Mouse (Mus musculus): ENCODE results near the gene Gm12258. TPM values are rescaled to one million over a fixed set of nuclear protein-coding genes. Genes with fewer than 3 reads are reported as not detected.

The Gm12258 gene
- 2.1 TPM for polyA plus RNA-seq (2014; fragmentation: Illumina TruSeq; extraction: RNeasy Lipid Tissue Mini Kit (QIAGEN cat#74804); ENCODE audit: low read depth, low replicate concordance)

GRCm38 (mm10) chr11:58846919-58847461 lies at the start of gene Gm12258:
TSS of gene Gm12258 (plus strand) at chr11:58847158.

DNA sequence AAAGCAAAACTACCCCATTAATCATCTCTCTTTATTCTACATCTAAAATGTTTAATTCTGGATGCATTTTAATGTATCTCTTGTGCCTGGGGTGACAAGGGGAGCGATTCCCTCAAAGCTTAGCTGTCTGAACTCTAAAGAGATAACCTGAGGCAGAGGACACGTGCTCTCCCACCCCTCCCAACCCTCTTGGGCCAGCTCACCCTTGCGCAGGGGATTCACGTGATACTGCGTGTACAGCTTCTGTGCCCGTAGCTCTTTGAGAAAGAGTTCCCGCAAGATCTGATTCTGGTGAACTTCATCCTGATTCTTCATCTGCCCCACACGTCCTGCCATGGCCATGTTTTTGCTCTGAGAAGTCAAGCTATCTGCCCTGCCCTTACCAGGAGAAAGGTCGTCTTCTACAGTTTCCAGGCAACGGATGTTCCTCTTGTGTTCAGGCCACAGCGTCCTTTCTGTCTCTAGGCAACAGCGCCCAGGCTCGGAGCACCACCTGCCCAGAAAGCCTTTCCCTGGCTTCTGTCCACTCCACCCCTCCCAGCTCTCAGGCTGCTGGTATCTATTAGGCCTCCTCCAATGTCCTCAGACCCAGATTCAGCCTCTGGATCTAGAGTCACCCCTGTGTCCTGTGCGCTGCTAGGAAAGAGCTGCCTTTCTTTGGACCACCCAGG lies 45.3 kb upstream of the Gm12258 start, which contains the start of gene Fam183b:
Fam183b (minus strand) TSS at position 403 of the 671 bp plus-strand sequence.

DNA sequence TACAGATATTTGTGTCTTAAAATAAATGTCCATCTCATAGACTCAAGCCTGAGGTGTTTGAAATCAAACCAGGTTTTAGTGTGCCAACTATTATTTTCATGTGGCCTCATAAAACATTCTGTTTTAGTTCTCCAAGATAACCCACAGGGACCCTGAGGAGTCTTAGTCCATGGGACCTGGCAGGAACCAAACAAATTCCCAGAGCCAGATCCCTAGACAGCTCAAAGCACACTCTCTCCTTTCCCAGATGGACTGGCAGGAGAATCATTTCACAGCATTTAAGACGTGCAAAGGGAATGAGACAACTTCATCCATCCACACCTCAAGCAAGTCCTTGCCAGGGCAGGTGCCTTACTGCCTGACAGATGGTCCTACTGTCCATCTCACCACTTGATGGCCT lies 32.3 kb upstream of the Gm12258 start, which contains the start of gene Olfr313:
Olfr313 (plus strand) TSS at position 301 of the 400 bp plus-strand sequence.

DNA sequence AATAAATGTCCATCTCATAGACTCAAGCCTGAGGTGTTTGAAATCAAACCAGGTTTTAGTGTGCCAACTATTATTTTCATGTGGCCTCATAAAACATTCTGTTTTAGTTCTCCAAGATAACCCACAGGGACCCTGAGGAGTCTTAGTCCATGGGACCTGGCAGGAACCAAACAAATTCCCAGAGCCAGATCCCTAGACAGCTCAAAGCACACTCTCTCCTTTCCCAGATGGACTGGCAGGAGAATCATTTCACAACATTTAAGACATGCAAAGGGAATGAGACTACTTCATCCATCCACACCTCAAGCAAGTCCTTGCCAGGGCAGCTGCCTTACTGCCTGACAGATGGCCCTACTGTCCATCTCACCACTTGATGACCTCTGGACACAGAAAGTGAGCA lies 18.0 kb upstream of the Gm12258 start, which contains the start of gene Olfr312:
Olfr312 (plus strand) TSS at position 301 of the 400 bp plus-strand sequence.

GRCm38 (mm10) chr11:58838951-58839350 lies 8.0 kb upstream of the Gm12258 start, which contains the start of gene Olfr311:
TSS of gene Olfr311 (plus strand) at chr11:58839251.

GRCm38 (mm10) chr11:58867039-58867953 lies 20.3 kb downstream of the Gm12258 start, which contains the start of gene 2810021J22Rik:
TSS of gene 2810021J22Rik (plus strand) at chr11:58867216.

GRCm38 (mm10) chr11:58903511-58904409 lies 56.8 kb downstream of the Gm12258 start, which contains the start of gene Zfp39:
TSS of gene Zfp39 (minus strand) at chr11:58904225.

Other genes starting within 250 kb of the Gm12258 start
- not detected for gene 2210407C18Rik, start 231.1 kb upstream of the Gm12258 start, polyA plus RNA-seq (2014; fragmentation: Illumina TruSeq; extraction: RNeasy Lipid Tissue Mini Kit (QIAGEN cat#74804); ENCODE audit: low read depth, low replicate concordance)
- gene Olfr323, start 216.7 kb upstream of the Gm12258 start, polyA plus RNA-seq (2014; fragmentation: Illumina TruSeq; extraction: RNeasy Lipid Tissue Mini Kit (QIAGEN cat#74804); ENCODE audit: low read depth, low replicate concordance), result not detected
- not detected for gene Trim58, start 206.7 kb upstream of the Gm12258 start, polyA plus RNA-seq (2014; fragmentation: Illumina TruSeq; extraction: RNeasy Lipid Tissue Mini Kit (QIAGEN cat#74804); ENCODE audit: low read depth, low replicate concordance)
- not detected for gene Olfr322, start 188.4 kb upstream of the Gm12258 start, polyA plus RNA-seq (2014; fragmentation: Illumina TruSeq; extraction: RNeasy Lipid Tissue Mini Kit (QIAGEN cat#74804); ENCODE audit: low read depth, low replicate concordance)
- gene Olfr320, start 166.1 kb upstream of the Gm12258 start, polyA plus RNA-seq (2014; fragmentation: Illumina TruSeq; extraction: RNeasy Lipid Tissue Mini Kit (QIAGEN cat#74804); ENCODE audit: low read depth, low replicate concordance), result not detected
- not detected for gene Olfr319, start 148.0 kb upstream of the Gm12258 start, polyA plus RNA-seq (2014; fragmentation: Illumina TruSeq; extraction: RNeasy Lipid Tissue Mini Kit (QIAGEN cat#74804); ENCODE audit: low read depth, low replicate concordance)
- not detected for gene Olfr318, start 123.1 kb upstream of the Gm12258 start, polyA plus RNA-seq (2014; fragmentation: Illumina TruSeq; extraction: RNeasy Lipid Tissue Mini Kit (QIAGEN cat#74804); ENCODE audit: low read depth, low replicate concordance)
- gene Olfr317, start 107.9 kb upstream of the Gm12258 start, polyA plus RNA-seq (2014; fragmentation: Illumina TruSeq; extraction: RNeasy Lipid Tissue Mini Kit (QIAGEN cat#74804); ENCODE audit: low read depth, low replicate concordance), result not detected
- gene Olfr316, start 94.4 kb upstream of the Gm12258 start, polyA plus RNA-seq (2014; fragmentation: Illumina TruSeq; extraction: RNeasy Lipid Tissue Mini Kit (QIAGEN cat#74804); ENCODE audit: low read depth, low replicate concordance), result not detected
- gene Olfr315, start 74.0 kb upstream of the Gm12258 start, polyA plus RNA-seq (2014; fragmentation: Illumina TruSeq; extraction: RNeasy Lipid Tissue Mini Kit (QIAGEN cat#74804); ENCODE audit: low read depth, low replicate concordance), result not detected
- not detected for gene Olfr314, start 64.2 kb upstream of the Gm12258 start, polyA plus RNA-seq (2014; fragmentation: Illumina TruSeq; extraction: RNeasy Lipid Tissue Mini Kit (QIAGEN cat#74804); ENCODE audit: low read depth, low replicate concordance)
- not detected for gene Fam183b, start 45.2 kb upstream of the Gm12258 start, polyA plus RNA-seq (2014; fragmentation: Illumina TruSeq; extraction: RNeasy Lipid Tissue Mini Kit (QIAGEN cat#74804); ENCODE audit: low read depth, low replicate concordance)
- not detected for gene Olfr313, start 32.2 kb upstream of the Gm12258 start, polyA plus RNA-seq (2014; fragmentation: Illumina TruSeq; extraction: RNeasy Lipid Tissue Mini Kit (QIAGEN cat#74804); ENCODE audit: low read depth, low replicate concordance)
- gene Olfr312, start 17.9 kb upstream of the Gm12258 start, polyA plus RNA-seq (2014; fragmentation: Illumina TruSeq; extraction: RNeasy Lipid Tissue Mini Kit (QIAGEN cat#74804); ENCODE audit: low read depth, low replicate concordance), result not detected
- not detected for gene Olfr311, start 7.9 kb upstream of the Gm12258 start, polyA plus RNA-seq (2014; fragmentation: Illumina TruSeq; extraction: RNeasy Lipid Tissue Mini Kit (QIAGEN cat#74804); ENCODE audit: low read depth, low replicate concordance)
- gene 2810021J22Rik, start 20.1 kb downstream of the Gm12258 start, polyA plus RNA-seq (2014; fragmentation: Illumina TruSeq; extraction: RNeasy Lipid Tissue Mini Kit (QIAGEN cat#74804); ENCODE audit: low read depth, low replicate concordance), result 2.7 TPM
- 3.8 TPM for gene Zfp39, start 57.1 kb downstream of the Gm12258 start, polyA plus RNA-seq (2014; fragmentation: Illumina TruSeq; extraction: RNeasy Lipid Tissue Mini Kit (QIAGEN cat#74804); ENCODE audit: low read depth, low replicate concordance)
- gene Btnl10, start 70.8 kb downstream of the Gm12258 start, polyA plus RNA-seq (2014; fragmentation: Illumina TruSeq; extraction: RNeasy Lipid Tissue Mini Kit (QIAGEN cat#74804); ENCODE audit: low read depth, low replicate concordance), result not detected
- gene Rnf187, start 91.8 kb downstream of the Gm12258 start, polyA plus RNA-seq (2014; fragmentation: Illumina TruSeq; extraction: RNeasy Lipid Tissue Mini Kit (QIAGEN cat#74804); ENCODE audit: low read depth, low replicate concordance), result 11.6 TPM
- not detected for gene Hist3h2ba, start 101.8 kb downstream of the Gm12258 start, polyA plus RNA-seq (2014; fragmentation: Illumina TruSeq; extraction: RNeasy Lipid Tissue Mini Kit (QIAGEN cat#74804); ENCODE audit: low read depth, low replicate concordance)
- gene Hist3h2a, start 107.5 kb downstream of the Gm12258 start, polyA plus RNA-seq (2014; fragmentation: Illumina TruSeq; extraction: RNeasy Lipid Tissue Mini Kit (QIAGEN cat#74804); ENCODE audit: low read depth, low replicate concordance), result 2.3 TPM
- not detected for gene Trim17, start 107.5 kb downstream of the Gm12258 start, polyA plus RNA-seq (2014; fragmentation: Illumina TruSeq; extraction: RNeasy Lipid Tissue Mini Kit (QIAGEN cat#74804); ENCODE audit: low read depth, low replicate concordance)
- gene Trim11, start 130.9 kb downstream of the Gm12258 start, polyA plus RNA-seq (2014; fragmentation: Illumina TruSeq; extraction: RNeasy Lipid Tissue Mini Kit (QIAGEN cat#74804); ENCODE audit: low read depth, low replicate concordance), result 2.0 TPM